Mouse (Mus musculus) Patski (cell line): Measurements from ENCODE around the gene Rdh19. TPM values are rescaled to one million over a fixed set of nuclear protein-coding genes. Genes with fewer than 3 reads are reported as not detected.
"Not testable (repeated sequence)": the region's sequence is repeated elsewhere in the genome, so short reads cannot be mapped to it uniquely, and the experiment has no call there.

Source experiments
- ATAC-seq: fragments of 100-300 bp; one replicate; pipeline ENCODE4 v1.8.0; 2021
- CTCF ChIA-PET: fragments of 350-600 bp; sonication (Branson Sonifier 250); formaldehyde crosslinking; loops from one replicate; lab custom pipeline; 2022; ENCODE audit warnings: inconsistent platforms; lab: Charles Lee
- POLR2A ChIA-PET: fragments of 350-600 bp; sonication (Branson Sonifier 250); formaldehyde crosslinking; loops from one replicate; lab custom pipeline; 2022; ENCODE audit warnings: antibody characterized with exemption, inconsistent platforms; lab: Charles Lee
- DNase-seq: peaks from one replicate; pipeline ENCODE4 v3.0.0-alpha.2; 2011; ENCODE audit warnings: low read depth, low spot score
- H3K27me3 ChIP-seq: fragments of 371-371 bp; one replicate; pipeline ENCODE4 v1.5.1; 2021
- CTCF ChIP-seq: fragments of 100-300 bp; IDR thresholded peaks from one replicate; pipeline ENCODE4 v1.5.1; 2021
- in situ Hi-C: fragments of 300-500 bp; cut with MboI; formaldehyde crosslinking; loops from 3 replicates; pipeline ENCODE4 v1.11.1; 2018; ENCODE audit warnings: low pct_unique_long_range_greater_than_20kb, mixed read lengths
- polyA plus RNA-seq: library from polyadenylated mRNA; unstranded; gene quantifications from one replicate; pipeline ENCODE4 v1.2.3, GENCODE M21; 2021

The Rdh19 gene
- polyA plus RNA-seq, 1 experiment from 2014 or later = not detected

- no peak for DNase-seq
- TF ChIP-seq CTCF = no peak
- CTCF ChIA-PET = no interaction called here
- H3K27me3 ChIP-seq = peaks cover 4% of the 10 kb centered on the region
- in situ Hi-C loops = no loop called here
- POLR2A ChIA-PET = no interaction called here
- ATAC-seq = no peak
These were observed 11.2 kb upstream of the Rdh19 start for GRCm38 (mm10) chr10:127838539-127838938.

GRCm38 (mm10) chr10:127840776-127841175 lies 9.0 kb upstream of the Rdh19 start:
- H3K27me3 ChIP-seq = peaks cover 4% of the 10 kb centered on the region
- in situ Hi-C loops = no loop called here
- no peak for TF ChIP-seq CTCF
- POLR2A ChIA-PET = no interaction called here
- DNase-seq (no peak), ATAC-seq (no peak)
- CTCF ChIA-PET = no interaction called here

- H3K27me3 ChIP-seq, CTCF ChIA-PET, ATAC-seq, DNase-seq, POLR2A ChIA-PET, in situ Hi-C loops: not testable (repeated sequence)
These were observed 3.8 kb upstream of the Rdh19 start for GRCm38 (mm10) chr10:127845945-127846344.

GRCm38 (mm10) chr10:127848089-127848488 lies 1.6 kb upstream of the Rdh19 start:
- TF ChIP-seq CTCF = no peak
- DNase-seq = no peak
- no peak for ATAC-seq
- no peaks in the 10 kb centered on the region for H3K27me3 ChIP-seq
- CTCF ChIA-PET = no interaction called here
- in situ Hi-C loops = no loop called here
- POLR2A ChIA-PET = no interaction called here

- H3K27me3 ChIP-seq = peaks cover 3% of the 10 kb centered on the region
- ChIA-PET CTCF (no interaction called here), POLR2A (no interaction called here)
- TF ChIP-seq CTCF = no peak
- in situ Hi-C loops = no loop called here
- no peak for ATAC-seq
- no peak for DNase-seq
These were observed 6.6 kb downstream of the Rdh19 start for GRCm38 (mm10) chr10:127856376-127856775.

- CTCF ChIA-PET = no interaction called here
- in situ Hi-C loops = no loop called here
These were observed 15.2 kb downstream of the Rdh19 start for GRCm38 (mm10) chr10:127864931-127865330.

DNA sequence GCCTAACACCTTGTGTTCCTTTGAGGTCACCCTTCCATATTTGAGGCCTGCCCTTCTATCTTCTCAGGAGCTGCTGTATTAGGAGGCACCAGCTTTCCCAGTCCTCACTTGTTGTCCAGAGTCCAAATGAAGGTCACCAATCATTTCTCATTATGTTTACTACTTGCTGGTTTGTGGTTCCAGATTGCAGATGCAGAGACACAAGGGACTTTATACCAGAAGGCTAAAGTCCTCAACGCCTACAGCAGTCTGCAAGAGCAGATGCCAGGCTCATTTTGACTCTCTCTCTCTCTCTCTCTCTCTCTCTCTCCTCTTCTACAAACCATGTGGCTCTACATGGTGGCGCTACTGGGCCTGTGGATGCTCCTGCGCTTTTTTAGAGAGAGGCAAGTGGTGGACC lies 16.5 kb downstream of the Rdh19 start, which contains the start of gene Rdh16f2:
Gene Rdh16f2, plus strand, starts transcription at position 243 of the 400 bp plus-strand sequence.
- no peak for ATAC-seq
- no peak for TF ChIP-seq CTCF
- ChIA-PET POLR2A (no interaction called here), CTCF (no interaction called here)
- H3K27me3 ChIP-seq = no peaks in the 10 kb centered on the region
- no peak for DNase-seq
- in situ Hi-C loops = no loop called here

More at GRCm38 (mm10) chr10:127864931-127865330, 15.2 kb downstream of the Rdh19 start:
- TF ChIP-seq CTCF = no peak
- POLR2A ChIA-PET = no interaction called here
- no peak for DNase-seq
- H3K27me3 ChIP-seq = no peaks in the 10 kb centered on the region
- no peak for ATAC-seq

DNA sequence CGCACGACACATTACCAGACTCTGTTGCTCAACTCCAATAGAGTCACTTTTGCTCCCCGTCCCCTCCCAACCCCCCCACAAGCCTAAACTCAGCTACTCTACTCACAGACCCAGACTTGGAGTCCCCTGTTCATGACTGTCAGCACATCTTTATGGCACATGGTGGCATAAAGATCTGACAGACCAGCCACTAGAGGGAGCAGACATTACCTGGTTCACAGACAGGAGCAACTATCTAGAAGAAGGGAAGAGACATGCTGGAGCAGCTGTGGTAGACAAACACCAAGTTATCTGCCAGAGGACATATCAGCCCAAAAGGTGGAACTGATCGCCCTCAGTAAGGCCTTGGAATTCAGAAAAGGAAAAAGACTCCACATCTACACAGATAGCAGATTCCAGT lies 22.8 kb downstream of the Rdh19 start:
- H3K27me3 ChIP-seq = no peaks in the 10 kb centered on the region
- ATAC-seq (no peak), DNase-seq (no peak)
- ChIA-PET CTCF (interaction anchor here (1.2 kb wide), 1 partner anchor 51 kb away, joined by 4 read pairs; no protein-coding TSS in a partner anchor), POLR2A (no interaction called here)
- peak; percentile 47 for TF ChIP-seq CTCF
- in situ Hi-C loops = loop anchor here (10.0 kb wide), 1 partner anchor 108 kb away; no protein-coding TSS in a partner anchor

- ATAC-seq = no peak
- no peak for DNase-seq
- POLR2A ChIA-PET = no interaction called here
- CTCF ChIA-PET = no interaction called here
- no peak for TF ChIP-seq CTCF
- no peaks in the 10 kb centered on the region for H3K27me3 ChIP-seq
- in situ Hi-C loops = loop anchor here (10.0 kb wide), 1 partner anchor 113 kb away; no protein-coding TSS in a partner anchor
These were observed 28.0 kb downstream of the Rdh19 start for GRCm38 (mm10) chr10:127877681-127878080.

DNA sequence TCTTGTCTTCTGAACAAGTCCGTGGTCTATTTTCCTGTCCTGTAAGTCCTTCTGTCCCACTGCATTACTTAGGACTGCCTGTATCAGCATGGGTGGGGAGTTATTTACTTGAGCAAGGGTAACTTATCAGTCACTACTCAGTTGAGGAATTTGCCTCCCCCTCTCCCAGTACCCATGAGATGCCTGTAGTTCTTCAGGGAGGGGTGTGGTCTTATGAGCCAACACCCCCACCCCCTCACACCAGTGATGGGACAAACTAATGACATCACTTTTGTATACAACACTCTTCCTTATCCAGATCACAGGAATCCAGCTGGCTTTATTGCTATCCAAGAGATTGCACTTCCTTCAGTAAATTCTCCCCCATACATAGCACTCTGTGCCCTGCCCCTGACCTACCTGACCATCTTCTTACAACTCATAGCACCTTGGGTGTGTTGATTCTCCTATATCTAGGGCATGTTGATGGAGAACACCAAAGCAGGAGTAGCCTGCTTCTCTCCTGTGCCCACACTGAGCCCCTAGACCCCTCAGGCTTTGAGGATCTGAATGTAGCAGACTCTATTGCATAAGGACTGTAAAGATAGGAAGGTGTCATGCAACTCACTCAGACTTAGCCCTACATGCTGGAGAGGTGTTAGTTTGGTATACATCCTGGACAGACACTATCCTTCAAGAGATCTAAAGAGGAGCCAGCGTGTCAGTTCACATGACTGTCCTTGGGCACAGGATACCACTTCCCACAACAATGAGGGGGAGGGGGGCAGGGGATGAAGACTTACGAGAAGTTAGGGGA lies 28.7 kb downstream of the Rdh19 start:
- no peak for TF ChIP-seq CTCF
- no peak for DNase-seq
- ChIA-PET POLR2A (no interaction called here), CTCF (no interaction called here)
- in situ Hi-C loops = loop anchor here (10.0 kb wide), 1 partner anchor 114 kb away; no protein-coding TSS in a partner anchor
- no peaks in the 10 kb centered on the region for H3K27me3 ChIP-seq
- no peak for ATAC-seq

GRCm38 (mm10) chr10:127879155-127879688 lies 29.5 kb downstream of the Rdh19 start:
- H3K27me3 ChIP-seq = no peaks in the 10 kb centered on the region
- CTCF ChIA-PET = no interaction called here
- ATAC-seq (no peak), DNase-seq (no peak)
- POLR2A ChIA-PET = no interaction called here
- no peak for TF ChIP-seq CTCF
- in situ Hi-C loops = loop anchor here (10.0 kb wide), 1 partner anchor 114 kb away; no protein-coding TSS in a partner anchor
